Mouse (Mus musculus): ENCODE measurements at regions not wholly inside any gene's neighbourhood (a gene's known extent, or its start where the extent isn't known, plus 50 kb on each side); places are given as distances from the start of the nearest gene placed in this dataset.
"Not testable (repeated sequence)": the region's sequence is repeated elsewhere in the genome, so short reads cannot be mapped to it uniquely, and the experiment has no call there.

DNA sequence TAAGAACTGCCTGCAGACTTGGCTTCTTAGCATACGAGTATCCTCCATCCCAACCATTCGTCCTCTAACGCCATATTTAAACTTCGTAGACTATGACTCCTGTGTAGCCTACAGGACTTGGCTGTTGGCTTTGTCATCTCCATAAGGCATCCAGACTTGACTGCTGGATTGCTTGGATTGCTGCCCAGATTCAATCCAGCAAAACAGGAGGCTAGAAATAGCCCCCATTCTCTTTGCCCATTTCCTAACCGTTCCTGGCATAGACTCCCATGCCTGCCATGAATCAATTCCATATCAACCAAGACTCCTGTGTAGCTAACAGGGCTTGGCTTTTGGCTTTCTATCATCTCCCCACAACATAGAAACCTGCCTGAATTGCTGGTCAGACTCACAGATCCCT, 90.3 kb upstream of the Mocs1 start:
- Histone ChIP-seq H3K36me3 (ENCODE audit: control insufficient read depth, insufficient read depth, low read length) (no peaks in the 10 kb centered on the region), H3K27ac (no peak overlapping the region), H3K79me2 (replicated peaks; ENCODE audit: control insufficient read depth, insufficient read depth, low read length) (no peaks in the 10 kb centered on the region), H3K4me1 (ENCODE audit: control insufficient read depth, insufficient read depth, low read length) (no peaks in the 10 kb centered on the region), H3K4me3 (no peak overlapping the region), H3K9ac (ENCODE audit: low read depth, low read length) (no peak overlapping the region), H3K27me3 (ENCODE audit: control insufficient read depth, insufficient read depth, low read length) (no peaks in the 10 kb centered on the region)
- 61% methylated on average over 5 of the region's 5 CpGs for WGBS
- intact Hi-C loops (cut with DNase I): no loop called here
- TF ChIP-seq EP300 (IDR thresholded peaks at IDR 0.05; ENCODE audit: insufficient read depth, low read depth, low read length) (no peak), POLR2A (IDR thresholded peaks at IDR 0.05; ENCODE audit: insufficient read depth, low read depth, low read length) (no peak), CTCF (IDR thresholded peaks at IDR 0.05) (no peak)
- DNase-seq: peak in 1 of 2 experiments; percentile 6

GRCm38 (mm10) chr17:49342636-49343035, 85.5 kb upstream of the Mocs1 start:
- Histone ChIP-seq H3K9ac (ENCODE audit: low read depth, low read length) (no peak overlapping the region), H3K4me3 (no peak overlapping the region), H3K27me3 (ENCODE audit: control insufficient read depth, insufficient read depth, low read length) (no peaks in the 10 kb centered on the region), H3K79me2 (replicated peaks; ENCODE audit: control insufficient read depth, insufficient read depth, low read length) (no peaks in the 10 kb centered on the region), H3K27ac (no peak overlapping the region), H3K36me3 (ENCODE audit: control insufficient read depth, insufficient read depth, low read length) (no peaks in the 10 kb centered on the region), H3K4me1 (ENCODE audit: control insufficient read depth, insufficient read depth, low read length) (no peaks in the 10 kb centered on the region; the same call in 1 of the 2 replicates)
- 67% methylated on average over 2 of the region's 2 CpGs for WGBS
- TF ChIP-seq EP300 (IDR thresholded peaks at IDR 0.05; ENCODE audit: insufficient read depth, low read depth, low read length) (no peak), CTCF (IDR thresholded peaks at IDR 0.05) (no peak), POLR2A (IDR thresholded peaks at IDR 0.05; ENCODE audit: insufficient read depth, low read depth, low read length) (no peak)
- intact Hi-C loops (cut with DNase I): no loop called here
- no peak for DNase-seq

- TF ChIP-seq POLR2A (IDR thresholded peaks at IDR 0.05; ENCODE audit: insufficient read depth, low read depth, low read length) (no peak), CTCF (IDR thresholded peaks at IDR 0.05) (no peak), EP300 (IDR thresholded peaks at IDR 0.05; ENCODE audit: insufficient read depth, low read depth, low read length) (no peak)
- 40% methylated on average over 5 of the region's 5 CpGs for WGBS
- Histone ChIP-seq H3K36me3 (ENCODE audit: control insufficient read depth, insufficient read depth, low read length) (no peaks in the 10 kb centered on the region), H3K27ac (no peak overlapping the region), H3K79me2 (replicated peaks; ENCODE audit: control insufficient read depth, insufficient read depth, low read length) (no peaks in the 10 kb centered on the region), H3K4me1 (ENCODE audit: control insufficient read depth, insufficient read depth, low read length) (no peaks in the 10 kb centered on the region; the same call in 1 of the 2 replicates), H3K9ac (ENCODE audit: low read depth, low read length) (no peak overlapping the region), H3K4me3 (no peak overlapping the region), H3K27me3 (ENCODE audit: control insufficient read depth, insufficient read depth, low read length) (no peaks in the 10 kb centered on the region)
- intact Hi-C loops (cut with DNase I): no loop called here
- DNase-seq: no peak
These were observed 81.5 kb upstream of the Mocs1 start for GRCm38 (mm10) chr17:49346701-49347100.

- no peak for DNase-seq
- intact Hi-C loops (cut with DNase I): no loop called here
- Histone ChIP-seq H3K27ac (no peak overlapping the region), H3K36me3 (ENCODE audit: control insufficient read depth, insufficient read depth, low read length) (no peaks in the 10 kb centered on the region), H3K4me1 (ENCODE audit: control insufficient read depth, insufficient read depth, low read length) (no peaks in the 10 kb centered on the region; the same call in 1 of the 2 replicates), H3K27me3 (ENCODE audit: control insufficient read depth, insufficient read depth, low read length) (no peaks in the 10 kb centered on the region), H3K4me3 (no peak overlapping the region), H3K9ac (ENCODE audit: low read depth, low read length) (no peak overlapping the region), H3K79me2 (replicated peaks; ENCODE audit: control insufficient read depth, insufficient read depth, low read length) (no peaks in the 10 kb centered on the region)
- no peak for TF ChIP-seq EP300 (IDR thresholded peaks at IDR 0.05; ENCODE audit: insufficient read depth, low read depth, low read length)
- no peak for TF ChIP-seq CTCF (IDR thresholded peaks at IDR 0.05)
- no peak for TF ChIP-seq POLR2A (IDR thresholded peaks at IDR 0.05; ENCODE audit: insufficient read depth, low read depth, low read length)
- 88% methylated on average over 9 of the region's 9 CpGs for WGBS
These were observed 78.8 kb upstream of the Mocs1 start for GRCm38 (mm10) chr17:49349328-49349727.

- intact Hi-C loops (cut with DNase I): no loop called here
- Histone ChIP-seq H3K4me1 (ENCODE audit: control insufficient read depth, insufficient read depth, low read length) (no peaks in the 10 kb centered on the region), H3K79me2 (replicated peaks; ENCODE audit: control insufficient read depth, insufficient read depth, low read length) (no peaks in the 10 kb centered on the region), H3K27me3 (ENCODE audit: control insufficient read depth, insufficient read depth, low read length) (no peaks in the 10 kb centered on the region), H3K9ac (ENCODE audit: low read depth, low read length) (no peak overlapping the region), H3K36me3 (ENCODE audit: control insufficient read depth, insufficient read depth, low read length) (no peaks in the 10 kb centered on the region), H3K27ac (no peak overlapping the region), H3K4me3 (no peak overlapping the region)
- no peak for DNase-seq
- TF ChIP-seq POLR2A (IDR thresholded peaks at IDR 0.05; ENCODE audit: insufficient read depth, low read depth, low read length) (no peak), CTCF (IDR thresholded peaks at IDR 0.05) (peak; percentile 48)
These were observed 69.0 kb upstream of the Mocs1 start for GRCm38 (mm10) chr17:49359212-49359611.

- H3K4me1 ChIP-seq (ENCODE audit: control insufficient read depth, insufficient read depth, low read length); H3K9ac ChIP-seq (ENCODE audit: low read depth, low read length); H3K27ac ChIP-seq; H3K36me3 ChIP-seq (ENCODE audit: control insufficient read depth, insufficient read depth, low read length); H3K4me3 ChIP-seq; H3K27me3 ChIP-seq (ENCODE audit: control insufficient read depth, insufficient read depth, low read length); DNase-seq; intact Hi-C loops (cut with DNase I); H3K79me2 ChIP-seq (replicated peaks; ENCODE audit: control insufficient read depth, insufficient read depth, low read length): not testable (repeated sequence)
- WGBS: 62% methylated on average over 6 of the region's 6 CpGs
These were observed 67.9 kb upstream of the Mocs1 start for GRCm38 (mm10) chr17:49360251-49360650.
